Mouse (Mus musculus): Measurements from ENCODE around the gene Tac2. TPM values are rescaled to one million over a fixed set of nuclear protein-coding genes. Genes with fewer than 3 reads are reported as not detected.

The Tac2 gene
- polyA plus RNA-seq, 1 experiment from 2014 or later = 4.5 TPM

DNA sequence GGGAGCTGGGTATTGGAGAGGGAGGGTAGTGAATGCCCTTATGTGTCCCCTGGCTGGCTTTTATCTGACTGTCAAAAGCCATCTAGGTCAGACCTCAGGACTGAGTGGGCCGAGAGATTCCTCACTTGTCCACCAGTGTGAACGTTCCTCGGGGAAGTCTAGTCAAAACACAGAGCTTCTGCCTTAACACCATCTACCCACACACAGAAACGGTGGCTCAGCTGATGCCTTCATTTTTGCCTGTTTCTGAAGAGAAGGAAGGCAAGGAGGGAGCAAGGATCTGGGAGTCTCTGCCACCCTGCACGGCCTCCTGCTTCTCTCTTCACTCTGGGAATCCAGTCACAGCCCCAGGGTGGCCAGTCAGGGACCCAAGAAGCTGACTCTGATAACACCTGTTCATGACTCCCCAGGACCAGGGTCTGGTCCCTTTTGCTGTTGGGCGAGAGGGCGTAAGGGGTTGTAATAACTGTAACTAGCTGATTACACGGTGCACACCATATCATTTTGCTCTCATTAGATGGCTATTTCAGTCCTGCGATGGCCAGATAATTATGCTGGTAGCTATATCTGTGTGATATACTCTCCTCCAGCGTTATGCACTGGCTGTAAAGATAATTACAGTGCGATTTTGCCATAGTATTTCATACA lies 6.1 kb downstream of the Tac2 start:
- no peak overlapping the region for H3K9ac ChIP-seq (replicated peaks)
- peaks cover 11% of the 10 kb centered on the region; the same call in 1 of the 2 replicates for H3K27me3 ChIP-seq
- no peak overlapping the region for H3K4me2 ChIP-seq (replicated peaks)
- H3K27ac ChIP-seq (replicated peaks) = no peak overlapping the region
- WGBS = 42% methylated on average over 11 of the region's 11 CpGs
- H3K9me3 ChIP-seq = no peaks in the 10 kb centered on the region
- ATAC-seq (replicated peaks) = no peak
- H3K4me1 ChIP-seq = peaks cover 15% of the 10 kb centered on the region
- H3K4me3 ChIP-seq = no peak overlapping the region
- no peaks in the 10 kb centered on the region for H3K36me3 ChIP-seq

DNA sequence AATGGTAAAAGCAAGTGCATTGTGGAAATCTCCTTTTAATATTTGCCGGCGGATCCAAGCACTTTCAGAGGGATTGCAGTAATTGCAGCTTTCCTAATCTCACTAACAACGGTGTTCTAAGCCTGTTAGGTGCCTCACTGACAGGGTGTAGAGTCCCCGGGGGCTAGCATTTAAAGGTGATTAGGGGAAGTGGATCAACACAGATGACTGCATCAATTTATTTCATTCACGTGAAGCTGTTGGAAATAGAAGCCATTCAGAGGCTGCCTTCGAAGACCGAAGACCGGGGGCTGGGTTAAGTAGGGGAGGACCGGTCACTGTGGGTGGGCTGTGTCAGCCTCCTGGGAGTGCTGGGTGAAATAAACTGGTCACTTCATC lies 6.6 kb downstream of the Tac2 start:
- peaks cover 11% of the 10 kb centered on the region; the same call in 1 of the 2 replicates for H3K27me3 ChIP-seq
- no peak overlapping the region for H3K9ac ChIP-seq (replicated peaks)
- H3K9me3 ChIP-seq = no peaks in the 10 kb centered on the region
- no peaks in the 10 kb centered on the region for H3K36me3 ChIP-seq
- no peak overlapping the region for H3K27ac ChIP-seq (replicated peaks)
- no peak overlapping the region for H3K4me3 ChIP-seq
- no peak overlapping the region for H3K4me2 ChIP-seq (replicated peaks)
- peaks cover 15% of the 10 kb centered on the region for H3K4me1 ChIP-seq
- WGBS = 8% methylated on average over 9 of the region's 9 CpGs
- ATAC-seq (replicated peaks) = no peak

DNA sequence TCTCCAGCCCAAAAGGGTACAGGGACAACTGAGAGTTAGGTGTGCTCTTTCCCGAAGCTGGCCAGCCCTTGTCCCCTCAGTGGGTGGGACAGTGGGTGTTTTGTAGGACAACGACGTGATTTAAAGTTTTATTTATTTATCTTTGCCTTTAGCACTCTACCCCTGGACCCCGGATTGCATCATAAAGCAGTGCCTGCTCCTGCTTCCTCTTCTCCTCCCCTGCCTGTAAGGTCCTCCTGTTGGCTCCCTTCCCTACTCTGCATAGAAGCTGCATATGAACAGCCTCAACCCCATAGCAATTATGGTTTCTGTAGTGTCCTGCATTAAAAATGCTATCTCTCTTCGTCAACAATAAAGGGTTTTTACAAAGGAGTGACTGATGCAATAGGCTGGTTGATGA lies 7.1 kb downstream of the Tac2 start:
- WGBS = 30% methylated on average over 5 of the region's 5 CpGs
- Histone ChIP-seq H3K4me1 (peaks cover 15% of the 10 kb centered on the region), H3K36me3 (no peaks in the 10 kb centered on the region), H3K9me3 (no peaks in the 10 kb centered on the region), H3K9ac (replicated peaks) (no peak overlapping the region), H3K4me2 (replicated peaks) (no peak overlapping the region), H3K4me3 (no peak overlapping the region), H3K27ac (replicated peaks) (no peak overlapping the region), H3K27me3 (peaks cover 11% of the 10 kb centered on the region; the same call in 1 of the 2 replicates)
- ATAC-seq (replicated peaks) = no peak

DNA sequence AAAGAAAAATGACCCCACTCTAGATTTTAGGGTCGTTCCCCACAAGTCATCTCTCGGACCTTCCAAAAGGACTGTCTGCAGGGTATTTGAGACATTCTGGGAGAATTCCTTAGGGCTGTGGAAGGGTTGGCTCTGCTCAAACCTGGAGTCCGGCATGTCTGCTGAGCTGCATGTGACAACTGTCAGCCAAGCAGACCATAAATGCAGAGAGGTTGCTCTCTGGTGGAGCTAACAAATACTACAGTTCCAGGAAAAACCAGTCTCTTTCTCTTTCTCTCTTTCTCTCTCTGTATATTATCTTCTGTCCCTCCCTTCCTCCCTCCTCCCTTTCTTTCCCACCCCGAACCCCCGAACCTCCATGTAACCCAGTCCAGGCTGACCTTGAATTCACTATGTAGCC lies 10.2 kb downstream of the Tac2 start:
- Histone ChIP-seq H3K4me3 (no peak overlapping the region), H3K9ac (replicated peaks) (no peak overlapping the region), H3K27me3 (peaks cover 11% of the 10 kb centered on the region; the same call in 1 of the 2 replicates), H3K4me2 (replicated peaks) (no peak overlapping the region), H3K9me3 (no peaks in the 10 kb centered on the region), H3K4me1 (peaks cover 19% of the 10 kb centered on the region), H3K36me3 (no peaks in the 10 kb centered on the region), H3K27ac (replicated peaks) (no peak overlapping the region)
- no peak for ATAC-seq (replicated peaks)
- 53% methylated on average over 5 of the region's 5 CpGs for WGBS

DNA sequence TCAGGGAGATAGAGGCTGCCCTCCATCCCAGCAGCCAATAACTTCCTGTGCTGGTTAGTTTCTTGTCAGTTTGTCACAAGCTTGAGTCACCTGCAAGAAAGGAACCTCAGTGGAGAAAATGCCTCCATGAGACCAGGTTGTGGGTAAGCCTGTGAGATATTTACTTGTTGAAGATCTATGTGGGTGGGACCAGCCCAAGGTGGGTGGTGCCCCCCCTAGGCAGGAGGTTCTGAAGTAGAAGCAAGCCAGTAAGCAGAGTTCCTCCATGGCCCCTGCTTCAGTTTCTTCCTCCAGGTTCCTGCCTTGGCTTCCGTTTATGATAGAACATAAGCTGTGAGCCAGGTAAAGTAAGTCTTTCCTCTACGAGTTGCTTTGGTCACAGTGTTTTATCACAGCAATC lies 12.0 kb downstream of the Tac2 start:
- no peaks in the 10 kb centered on the region for H3K36me3 ChIP-seq
- no peak overlapping the region for H3K4me2 ChIP-seq (replicated peaks)
- WGBS = 88% methylated on average over 2 of the region's 2 CpGs
- peaks cover 11% of the 10 kb centered on the region; the same call in 1 of the 2 replicates for H3K27me3 ChIP-seq
- ATAC-seq (replicated peaks) = no peak
- H3K9ac ChIP-seq (replicated peaks) = no peak overlapping the region
- H3K9me3 ChIP-seq = no peaks in the 10 kb centered on the region
- H3K27ac ChIP-seq (replicated peaks) = no peak overlapping the region
- peaks cover 20% of the 10 kb centered on the region for H3K4me1 ChIP-seq
- H3K4me3 ChIP-seq = no peak overlapping the region

DNA sequence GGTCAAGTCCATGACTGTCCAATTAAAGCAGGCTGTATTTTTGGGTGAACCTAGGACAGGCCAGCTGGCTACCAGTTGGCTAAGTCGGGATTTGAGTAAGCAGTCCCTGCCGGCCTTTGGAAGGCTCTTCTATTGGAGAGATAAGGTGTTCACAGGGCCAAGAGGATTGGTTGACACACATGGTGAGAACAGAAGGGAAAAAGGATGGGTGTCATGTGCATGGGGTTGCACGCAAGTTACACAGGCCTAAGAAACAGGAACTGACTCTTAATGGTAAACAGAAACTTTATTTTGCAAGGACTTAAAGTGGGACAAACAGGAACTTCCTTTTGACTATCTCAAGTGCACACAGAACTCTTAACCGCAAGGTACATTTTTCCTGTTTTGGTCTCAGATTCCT lies 12.6 kb downstream of the Tac2 start:
- Histone ChIP-seq H3K9me3 (no peaks in the 10 kb centered on the region), H3K9ac (replicated peaks) (no peak overlapping the region), H3K4me1 (peaks cover 20% of the 10 kb centered on the region), H3K36me3 (peaks cover 3% of the 10 kb centered on the region; the same call in 1 of the 2 replicates), H3K4me3 (no peak overlapping the region), H3K27me3 (peaks cover 11% of the 10 kb centered on the region; the same call in 1 of the 2 replicates), H3K27ac (replicated peaks) (no peak overlapping the region), H3K4me2 (replicated peaks) (no peak overlapping the region)
- 84% methylated on average over 4 of the region's 4 CpGs for WGBS
- ATAC-seq (replicated peaks) = no peak

DNA sequence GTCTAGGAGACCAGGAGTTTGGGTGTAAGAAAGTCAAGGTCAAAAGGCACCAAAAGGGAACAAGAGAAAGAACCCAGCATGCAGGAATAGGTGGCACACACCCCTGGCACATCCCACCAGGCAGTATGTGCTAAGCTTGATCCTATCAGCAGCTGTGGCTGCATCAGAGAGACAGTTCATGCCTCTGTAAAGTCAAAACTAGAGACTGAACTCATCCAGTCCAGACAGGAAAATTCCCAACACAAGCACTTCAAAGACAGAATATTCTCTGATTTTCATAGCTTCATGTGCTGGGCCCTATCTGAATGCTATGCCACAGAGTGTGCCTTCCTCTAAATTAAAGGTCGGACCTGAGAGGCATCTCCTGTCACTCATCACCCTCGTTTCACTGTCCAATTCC lies 13.3 kb downstream of the Tac2 start:
- Histone ChIP-seq H3K27me3 (peaks cover 11% of the 10 kb centered on the region; the same call in 1 of the 2 replicates), H3K27ac (replicated peaks) (no peak overlapping the region), H3K9ac (replicated peaks) (no peak overlapping the region), H3K4me2 (replicated peaks) (no peak overlapping the region), H3K4me3 (no peak overlapping the region), H3K36me3 (peaks cover 9% of the 10 kb centered on the region), H3K4me1 (peaks cover 20% of the 10 kb centered on the region), H3K9me3 (no peaks in the 10 kb centered on the region)
- no peak for ATAC-seq (replicated peaks)
- 25% methylated on average over 2 of the region's 2 CpGs for WGBS

DNA sequence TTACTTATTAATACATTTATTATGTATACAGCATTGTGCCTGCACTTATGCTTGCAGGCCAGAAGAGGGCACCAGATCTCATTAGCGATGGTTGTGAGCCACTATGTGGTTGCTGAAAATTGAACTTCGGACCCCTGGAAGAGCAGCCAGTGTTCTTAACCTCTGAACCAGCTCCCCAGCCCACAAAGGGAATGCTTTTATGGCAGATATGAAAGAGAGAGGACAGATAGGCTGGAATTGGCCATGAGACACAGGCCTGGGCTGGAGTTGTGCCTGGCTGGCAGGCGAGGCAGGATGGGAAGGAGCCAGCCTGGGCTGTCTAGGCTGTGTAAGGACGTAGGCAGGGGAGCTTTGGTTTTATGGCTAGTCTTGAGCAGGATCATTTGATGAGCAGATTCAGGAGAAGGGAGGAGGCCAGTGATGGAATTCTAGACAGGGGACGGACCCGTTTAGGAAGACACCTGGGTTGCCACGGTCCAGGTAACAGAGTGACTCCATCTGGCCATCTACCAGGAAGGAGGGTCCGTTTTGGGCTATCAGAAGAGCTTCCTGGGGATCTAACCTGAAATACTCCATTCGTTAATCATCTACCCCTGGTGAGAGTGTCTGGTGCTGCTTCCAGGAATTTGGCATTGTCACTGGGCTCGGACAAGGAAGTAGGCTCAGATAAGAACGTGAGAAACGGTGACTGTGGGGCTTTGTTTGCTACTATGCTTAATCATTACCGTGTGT lies 14.0 kb downstream of the Tac2 start:
- Histone ChIP-seq H3K27me3 (peaks cover 11% of the 10 kb centered on the region; the same call in 1 of the 2 replicates), H3K4me2 (replicated peaks) (no peak overlapping the region; the same call in 1 of the 2 replicates), H3K9me3 (no peaks in the 10 kb centered on the region), H3K36me3 (peaks cover 17% of the 10 kb centered on the region), H3K9ac (replicated peaks) (no peak overlapping the region), H3K27ac (replicated peaks) (no peak overlapping the region), H3K4me3 (peak overlapping the region; percentile 68; the same call in 1 of the 2 replicates), H3K4me1 (peaks cover 20% of the 10 kb centered on the region)
- no peak for ATAC-seq (replicated peaks)
- WGBS = 56% methylated on average over 13 of the region's 13 CpGs

DNA sequence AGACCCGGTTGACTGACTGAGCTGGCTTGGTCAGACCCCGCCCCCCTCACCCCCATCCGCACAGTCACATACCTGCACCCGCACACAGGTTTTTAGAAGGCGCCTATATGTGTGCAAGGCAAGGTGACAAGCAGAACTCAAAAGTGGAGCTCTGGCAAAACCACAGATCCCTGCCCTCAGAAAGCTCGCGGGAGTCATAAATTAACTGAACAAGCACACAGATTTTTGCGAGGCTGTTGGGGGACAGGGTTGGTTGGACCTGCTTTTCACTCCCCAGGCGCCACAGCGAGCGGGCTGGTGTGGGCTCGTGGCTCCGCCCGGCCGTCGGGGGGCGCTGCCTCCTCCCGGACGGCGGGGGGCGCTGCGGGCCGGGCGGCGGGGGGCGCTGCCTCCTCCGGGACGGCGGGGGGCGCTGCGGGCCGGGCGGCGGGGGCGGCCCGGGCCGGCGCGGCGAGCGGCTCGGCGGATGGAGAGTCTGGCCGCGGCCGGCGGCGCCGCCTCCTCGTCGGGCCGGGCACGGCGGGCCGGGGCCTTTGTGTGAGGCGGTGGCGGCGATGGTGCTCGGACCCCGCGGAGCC lies 14.9 kb downstream of the Tac2 start, which contains the start of gene Zbtb39:
Gene Zbtb39, plus strand, starts transcription at position 456 of the 578 bp plus-strand sequence.
- Histone ChIP-seq H3K9ac (replicated peaks) (peak within 1 kb of the TSS; percentile 85), H3K9me3 (no peaks in the 10 kb centered on the region), H3K36me3 (peaks cover 26% of the 10 kb centered on the region), H3K27ac (replicated peaks) (peak within 1 kb of the TSS; percentile 76), H3K4me1 (peaks cover 20% of the 10 kb centered on the region), H3K27me3 (peaks cover 5% of the 10 kb centered on the region; the same call in 1 of the 2 replicates), H3K4me2 (replicated peaks) (peak within 1 kb of the TSS; percentile 50), H3K4me3 (peak within 1 kb of the TSS; percentile 68)
- under 1% methylated on average over 33 of the region's 61 CpGs for WGBS
- ATAC-seq (replicated peaks) = peak; percentile 81

DNA sequence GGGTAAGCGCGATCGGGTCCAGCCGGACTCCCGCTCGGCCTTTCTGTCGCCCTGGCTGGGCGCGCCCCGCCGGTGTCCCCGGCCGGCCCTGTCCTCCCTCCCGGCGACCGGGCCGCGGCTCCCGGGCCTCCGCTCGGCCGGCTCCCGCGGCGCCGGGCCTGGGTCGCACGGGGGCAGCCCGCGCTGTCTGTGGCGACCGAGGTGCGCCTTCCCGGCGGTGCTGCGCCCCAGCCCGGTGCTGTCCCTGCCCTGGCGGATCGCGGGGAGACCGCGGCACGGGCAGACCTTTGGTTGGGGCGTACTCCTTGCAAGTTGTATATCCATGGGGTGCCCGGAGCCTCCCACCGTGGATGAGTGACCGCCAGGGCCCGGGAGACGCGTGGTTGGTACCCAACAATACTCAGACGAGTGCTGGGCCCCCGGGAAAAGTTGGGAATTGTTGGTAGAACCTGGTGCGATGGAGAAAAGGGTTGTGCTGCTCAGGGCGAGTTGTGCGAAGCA lies 15.4 kb downstream of the Tac2 start:
- Histone ChIP-seq H3K9ac (replicated peaks) (peak overlapping the region; percentile 85), H3K4me1 (peaks cover 20% of the 10 kb centered on the region), H3K27ac (replicated peaks) (peak overlapping the region; percentile 76), H3K4me3 (peak overlapping the region; percentile 68), H3K4me2 (replicated peaks) (peak overlapping the region; percentile 50), H3K9me3 (no peaks in the 10 kb centered on the region), H3K36me3 (peaks cover 31% of the 10 kb centered on the region), H3K27me3 (peaks cover 5% of the 10 kb centered on the region; the same call in 1 of the 2 replicates)
- peak; percentile 74 for ATAC-seq (replicated peaks)
- WGBS = under 1% methylated on average over 54 of the region's 55 CpGs

DNA sequence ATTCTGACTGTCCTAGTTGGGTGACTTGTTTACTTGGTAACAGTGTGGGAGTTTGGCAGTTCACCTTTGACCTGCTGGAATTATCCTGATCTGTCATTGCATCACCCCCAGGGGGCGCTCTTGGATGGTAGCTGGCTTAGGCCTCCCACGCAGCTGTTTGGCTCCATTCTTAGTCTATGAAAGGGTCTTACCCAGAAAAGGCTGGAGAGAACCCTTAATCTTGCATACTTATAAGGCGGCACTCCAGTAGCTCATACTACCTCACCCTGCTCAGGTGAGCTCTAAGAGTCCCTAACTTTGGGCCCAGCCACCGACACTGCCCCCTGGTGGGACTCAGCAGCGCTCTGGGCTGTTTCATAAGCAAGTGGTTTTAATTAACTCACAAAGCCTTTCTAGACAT lies 20.4 kb downstream of the Tac2 start:
- 69% methylated on average over 5 of the region's 5 CpGs for WGBS
- no peaks in the 10 kb centered on the region for H3K9me3 ChIP-seq
- peaks cover 62% of the 10 kb centered on the region for H3K36me3 ChIP-seq
- no peak overlapping the region for H3K9ac ChIP-seq (replicated peaks)
- no peak overlapping the region for H3K4me2 ChIP-seq (replicated peaks)
- H3K4me1 ChIP-seq = peaks cover 12% of the 10 kb centered on the region
- H3K27ac ChIP-seq (replicated peaks) = no peak overlapping the region
- no peaks in the 10 kb centered on the region for H3K27me3 ChIP-seq
- H3K4me3 ChIP-seq = no peak overlapping the region
- no peak for ATAC-seq (replicated peaks)

DNA sequence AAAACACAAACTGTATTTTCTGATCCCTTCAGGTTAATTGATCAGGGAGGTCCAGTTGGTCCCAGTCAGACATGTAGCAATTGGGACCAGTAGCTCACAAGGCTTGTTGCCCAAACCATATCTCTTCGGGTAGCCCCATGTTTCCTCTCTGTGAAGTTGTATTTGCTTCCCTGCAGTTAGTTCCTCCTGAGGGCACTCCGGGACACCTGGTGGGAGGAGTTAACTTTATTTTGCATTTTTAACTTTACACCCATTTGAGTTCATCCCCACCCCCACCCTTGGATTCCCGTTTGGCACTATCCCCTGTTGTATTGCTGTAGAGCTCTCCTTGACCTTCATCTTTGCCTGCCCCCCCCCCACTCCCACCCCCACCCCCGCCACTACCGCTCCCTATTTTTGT lies 21.6 kb downstream of the Tac2 start:
- peaks cover 2% of the 10 kb centered on the region; the same call in 1 of the 2 replicates for H3K4me1 ChIP-seq
- H3K36me3 ChIP-seq = peaks cover 62% of the 10 kb centered on the region
- no peak overlapping the region for H3K4me3 ChIP-seq
- H3K27ac ChIP-seq (replicated peaks) = no peak overlapping the region
- H3K9me3 ChIP-seq = no peaks in the 10 kb centered on the region
- no peak overlapping the region for H3K9ac ChIP-seq (replicated peaks)
- H3K4me2 ChIP-seq (replicated peaks) = no peak overlapping the region
- no peaks in the 10 kb centered on the region for H3K27me3 ChIP-seq
- ATAC-seq (replicated peaks) = no peak
- WGBS = 74% methylated on average over 5 of the region's 5 CpGs

All from forebrain, embryonic 15.5 days (tissue).